Mouse (Mus musculus): ENCODE data around the gene Gm43552.

Gene Gm43552

GRCm38 (mm10) chr5:65438041-65438440, 54.6 kb downstream of the Gm43552 start:
- DNase-seq (ENCODE audit: low read depth, low spot score): no peak

GRCm38 (mm10) chr5:65435806-65436561, 56.6 kb downstream of the Gm43552 start, which contains the start of gene Ugdh:
Gene Ugdh (minus strand): TSS chr5:65435949.
- peak; percentile 92 for DNase-seq (ENCODE audit: low read depth, low spot score)

GRCm38 (mm10) chr5:65435363-65435805, 57.2 kb downstream of the Gm43552 start:
- DNase-seq (ENCODE audit: low read depth, low spot score): peak; percentile 6

GRCm38 (mm10) chr5:65434471-65435362, 57.9 kb downstream of the Gm43552 start:
- peak; percentile 24 for DNase-seq (ENCODE audit: low read depth, low spot score)

GRCm38 (mm10) chr5:65429441-65429840, 63.2 kb downstream of the Gm43552 start:
- DNase-seq (ENCODE audit: low read depth, low spot score): no peak

GRCm38 (mm10) chr5:65428321-65428720, 64.3 kb downstream of the Gm43552 start:
- no peak for DNase-seq (ENCODE audit: low read depth, low spot score)

GRCm38 (mm10) chr5:65425251-65425650, 67.4 kb downstream of the Gm43552 start:
- DNase-seq (ENCODE audit: low read depth, low spot score): no peak

GRCm38 (mm10) chr5:65424215-65424614, 68.4 kb downstream of the Gm43552 start:
- no peak for DNase-seq (ENCODE audit: low read depth, low spot score)

GRCm38 (mm10) chr5:65422803-65423202, 69.8 kb downstream of the Gm43552 start:
- DNase-seq (ENCODE audit: low read depth, low spot score): no peak

- no peak for DNase-seq (ENCODE audit: low read depth, low spot score)
Observed at GRCm38 (mm10) chr5:65420822-65421221, 71.8 kb downstream of the Gm43552 start.

GRCm38 (mm10) chr5:65419136-65419535, 73.5 kb downstream of the Gm43552 start:
- no peak for DNase-seq (ENCODE audit: low read depth, low spot score)

GRCm38 (mm10) chr5:65415653-65416458, 76.8 kb downstream of the Gm43552 start:
- DNase-seq (ENCODE audit: low read depth, low spot score): no peak

GRCm38 (mm10) chr5:65407989-65408388, 84.6 kb downstream of the Gm43552 start:
- no peak for DNase-seq (ENCODE audit: low read depth, low spot score)

GRCm38 (mm10) chr5:65401251-65401994, 91.2 kb downstream of the Gm43552 start:
- no peak for DNase-seq (ENCODE audit: low read depth, low spot score)

- DNase-seq (ENCODE audit: low read depth, low spot score): no peak
Observed at GRCm38 (mm10) chr5:65394425-65394824, 98.2 kb downstream of the Gm43552 start.

- no peak for DNase-seq (ENCODE audit: low read depth, low spot score)
Observed at GRCm38 (mm10) chr5:65391753-65392152, 100.9 kb downstream of the Gm43552 start.

- peak; percentile 93 for DNase-seq (ENCODE audit: low read depth, low spot score)
Observed at GRCm38 (mm10) chr5:65390648-65391644, 101.7 kb downstream of the Gm43552 start, which contains the start of the genes Rpl9 and Lias. Gene Rpl9 (minus strand): TSS chr5:65391444. Gene Lias (plus strand): TSS chr5:65391497.

- no peak for DNase-seq (ENCODE audit: low read depth, low spot score)
Observed at GRCm38 (mm10) chr5:65387008-65387867, 105.4 kb downstream of the Gm43552 start.

GRCm38 (mm10) chr5:65385704-65386103, 106.9 kb downstream of the Gm43552 start:
- no peak for DNase-seq (ENCODE audit: low read depth, low spot score)
